Mouse (Mus musculus) macrophage (primary cell): ENCODE results near the gene Zswim4. TPM values are rescaled to one million over a fixed set of nuclear protein-coding genes. Genes with fewer than 3 reads are reported as not detected.
"Not testable (repeated sequence)": the region's sequence is repeated elsewhere in the genome, so short reads cannot be mapped to it uniquely, and the experiment has no call there.

ENCODE experiments used
- H3K27ac ChIP-seq: fragments of 350-480 bp; formaldehyde crosslinking; 2 replicates; pipeline ENCODE4 v1.9.0; 2021
- H3K36me3 ChIP-seq: fragments of 350-480 bp; formaldehyde crosslinking; 2 replicates; pipeline ENCODE4 v1.9.0; 2021; ENCODE audit errors: inconsistent target
- H3K4me3 ChIP-seq: fragments of 350-480 bp; formaldehyde crosslinking; 2 replicates; pipeline ENCODE4 v1.9.0; 2021; ENCODE audit errors: inconsistent target
- H3K79me2 ChIP-seq: fragments of 350-480 bp; formaldehyde crosslinking; 2 replicates; pipeline ENCODE4 v1.9.0; 2021; ENCODE audit errors: inconsistent target
- WGBS: methylation state at CpG from one replicate; pipeline ENCODE4 v1.1.7; 2026; ENCODE audit warnings: inconsistent platforms; ENCODE audit not compliant: missing documents; 5-methylcytosine and 5-hydroxymethylcytosine counted together
- polyA plus RNA-seq: library from polyadenylated mRNA; stranded (reverse); fragments of 250-400 nt; gene quantifications from 3 replicates; pipeline ENCODE4 v1.2.4, GENCODE M21; 2018; ENCODE audit warnings: inconsistent platforms
- total RNA-seq, 78 experiments: library from RNA; depleted of rRNA; stranded (reverse); fragments of 250-400 nt; gene quantifications; 1 replicate in 9 of 78; 2 replicates in 24 of 78; 3 replicates in 43 of 78; 4 replicates in 2 of 78; pipeline ENCODE4 v1.2.4; 2018; ENCODE audit warnings: inconsistent platforms in 56 of 78

Gene Zswim4
- 100 to 1,000 TPM in 10 of 26 experiments, 10 to 100 TPM in 16; 14.9 to 367 (median 57.3) TPM for total RNA-seq (2018; cell fraction: chromatin; rRNA removed)
- 100 to 1,000 TPM in 3 of 26 experiments, 10 to 100 TPM in 15, 1 to 10 TPM in 8; 8.4 to 139 (median 12.8) TPM for total RNA-seq (2018; cell fraction: cytosol; rRNA removed)
- 100 to 1,000 TPM in 9 of 26 experiments, 10 to 100 TPM in 17; 10.4 to 250 (median 62.3) TPM for total RNA-seq (2018; cell fraction: nucleus; rRNA removed)
- polyA plus RNA-seq, result 5.1 to 8.7 TPM (median 7.9 TPM) in 3 replicates

DNA sequence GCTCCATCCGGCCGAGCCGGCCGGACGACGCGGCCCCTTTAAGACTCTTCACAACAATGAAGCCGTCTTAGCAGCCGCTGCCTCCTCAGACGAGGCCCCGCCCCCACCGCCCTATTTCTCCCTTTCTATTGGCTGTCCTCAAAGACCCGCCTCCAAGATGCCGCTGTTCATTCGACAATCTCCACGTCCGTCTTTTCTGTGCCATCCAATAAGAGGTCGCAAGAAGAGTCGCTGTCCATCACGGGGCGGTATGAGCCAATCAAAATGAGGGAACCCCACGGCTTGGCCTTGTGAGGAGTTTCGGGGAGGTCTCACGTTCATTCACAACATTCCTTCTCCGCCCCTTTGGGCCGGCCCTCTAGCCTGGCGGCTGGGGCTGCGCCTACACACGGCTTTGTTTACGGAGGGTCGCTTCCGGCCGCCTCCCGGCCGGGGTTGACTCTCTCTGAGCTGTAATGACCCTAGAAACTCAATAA, at the start of gene Zswim4:
Gene Zswim4, minus strand, starts transcription at position 58 of the 476 bp plus-strand sequence.
- H3K79me2 ChIP-seq, result peaks cover 13% of the 10 kb centered on the region; the same call in 1 of the 2 replicates
- H3K27ac ChIP-seq, result peak within 1 kb of the TSS; percentile 87
- no peaks in the 10 kb centered on the region for H3K36me3 ChIP-seq
- under 1% methylated on average over 35 of the region's 35 CpGs for WGBS
- peak within 1 kb of the TSS; percentile 84 for H3K4me3 ChIP-seq

DNA sequence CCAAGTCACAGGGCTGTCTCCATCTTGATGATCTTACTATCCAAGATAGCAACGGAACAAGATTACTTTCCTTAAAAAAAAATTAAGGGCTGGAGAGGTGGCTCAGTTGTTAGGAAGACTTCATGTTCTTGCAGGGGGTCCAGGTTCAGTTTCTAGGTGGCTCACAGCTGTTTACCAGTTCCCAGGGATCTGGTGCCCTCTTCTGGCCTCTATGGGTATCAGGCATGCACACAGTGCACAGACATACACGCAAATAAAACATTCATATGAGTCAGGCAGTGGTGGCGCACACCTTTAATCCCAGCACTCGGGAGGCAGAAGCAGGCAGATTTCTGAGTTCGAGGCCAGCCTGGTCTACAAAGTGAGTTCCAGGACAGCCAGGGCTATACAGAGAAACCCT, 48.8 kb upstream of the Zswim4 start:
- not testable (repeated sequence) for H3K27ac ChIP-seq, H3K36me3 ChIP-seq, H3K79me2 ChIP-seq, H3K4me3 ChIP-seq
- WGBS, result 56% methylated on average over 3 of the region's 5 CpGs

- no peaks in the 10 kb centered on the region for H3K36me3 ChIP-seq
- H3K27ac ChIP-seq, result no peak overlapping the region
- WGBS, result 85% methylated on average over 8 of the region's 9 CpGs
- no peaks in the 10 kb centered on the region for H3K79me2 ChIP-seq
- no peak overlapping the region for H3K4me3 ChIP-seq
These were observed 47.8 kb upstream of the Zswim4 start for GRCm38 (mm10) chr8:84284608-84285063.

GRCm38 (mm10) chr8:84280777-84281176, 43.9 kb upstream of the Zswim4 start:
- H3K36me3 ChIP-seq, result no peaks in the 10 kb centered on the region
- H3K79me2 ChIP-seq, result no peaks in the 10 kb centered on the region
- H3K4me3 ChIP-seq, result no peak overlapping the region
- WGBS, result 92% methylated on average over 9 of the region's 10 CpGs
- no peak overlapping the region for H3K27ac ChIP-seq

DNA sequence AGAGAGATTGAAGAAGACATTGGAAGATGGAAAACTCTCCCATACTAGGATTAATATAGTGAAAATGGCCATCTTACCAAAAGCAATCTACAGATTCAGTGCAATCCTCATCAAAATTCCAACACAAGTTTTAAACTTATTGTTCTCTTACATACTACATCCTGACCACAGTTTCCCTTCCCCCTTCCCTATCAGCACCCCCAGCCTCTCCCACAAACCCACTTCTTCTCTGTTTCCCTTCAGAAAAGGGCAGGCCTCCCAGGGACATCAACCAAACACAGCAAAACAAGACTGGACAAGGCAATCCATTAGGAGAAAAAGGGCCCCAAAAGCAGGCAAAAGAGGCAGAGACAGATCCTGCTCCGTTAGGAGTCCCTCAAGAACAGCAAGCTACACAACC, 39.6 kb upstream of the Zswim4 start:
- Histone ChIP-seq H3K4me3 (no peak overlapping the region), H3K36me3 (no peaks in the 10 kb centered on the region), H3K79me2 (no peaks in the 10 kb centered on the region), H3K27ac (no peak overlapping the region)
- WGBS, result 10% methylated on average over 1 of the region's 1 CpGs

- H3K27ac ChIP-seq, result no peak overlapping the region
- 69% methylated on average over 3 of the region's 3 CpGs for WGBS
- peaks cover 12% of the 10 kb centered on the region for H3K79me2 ChIP-seq
- no peak overlapping the region for H3K4me3 ChIP-seq
- H3K36me3 ChIP-seq, result no peaks in the 10 kb centered on the region
These were observed 37.1 kb upstream of the Zswim4 start for GRCm38 (mm10) chr8:84273968-84274367.

DNA sequence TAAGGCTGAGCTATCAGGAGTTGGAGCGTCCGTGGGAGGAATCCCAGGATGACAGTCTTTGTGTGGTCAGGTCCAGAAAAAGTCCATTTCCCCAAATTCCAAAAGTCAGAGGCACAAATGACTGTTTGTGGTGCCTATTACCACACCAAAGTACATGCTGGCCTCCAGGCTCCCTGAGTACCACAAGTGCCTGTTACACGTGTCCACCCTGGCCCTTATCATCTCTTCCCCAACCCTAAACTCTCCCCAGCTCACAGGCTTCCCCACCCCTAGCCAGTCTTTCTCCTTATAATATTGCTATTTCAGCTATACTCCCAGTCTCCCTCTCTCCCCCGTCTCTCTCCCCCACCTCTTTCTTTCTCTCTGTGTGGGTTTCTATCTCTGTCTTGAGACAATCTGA, 35.4 kb upstream of the Zswim4 start:
- Histone ChIP-seq H3K79me2 (peaks cover 16% of the 10 kb centered on the region), H3K27ac (no peak overlapping the region), H3K4me3 (no peak overlapping the region), H3K36me3 (0 out of 2 replicates have a peak, but pooled peaks cover 3% of the 10 kb centered on the region)
- WGBS, result 87% methylated on average over 4 of the region's 4 CpGs

GRCm38 (mm10) chr8:84269950-84270773, 33.3 kb upstream of the Zswim4 start, which contains the start of gene Ccdc130:
Ccdc130 (minus strand) TSS chr8:84270380.
- H3K79me2 ChIP-seq, result peaks cover 16% of the 10 kb centered on the region
- 1% methylated on average over 44 of the region's 44 CpGs for WGBS
- H3K27ac ChIP-seq, result peak within 1 kb of the TSS; percentile 62
- peak within 1 kb of the TSS; percentile 97 for H3K4me3 ChIP-seq
- peaks cover 23% of the 10 kb centered on the region for H3K36me3 ChIP-seq

DNA sequence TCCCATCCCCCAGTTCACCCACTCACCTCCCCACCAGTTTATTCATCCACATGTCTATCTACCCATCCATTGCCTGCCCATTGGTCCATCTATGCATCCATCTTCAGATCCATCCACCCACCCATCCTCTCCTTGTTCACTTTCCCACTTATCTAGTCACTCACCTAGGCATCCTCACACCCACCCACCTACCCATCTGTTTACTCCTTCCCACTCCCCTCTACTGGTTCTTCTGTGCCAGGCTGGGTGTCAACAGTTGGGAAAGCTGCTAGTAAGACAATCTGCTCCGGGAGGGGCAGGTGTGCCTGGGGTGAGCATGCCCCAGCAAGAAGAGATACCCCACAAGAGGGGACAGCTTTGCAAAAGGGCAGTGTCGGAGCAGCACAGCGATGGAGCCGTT, 24.2 kb upstream of the Zswim4 start:
- H3K79me2 ChIP-seq, result peaks cover 5% of the 10 kb centered on the region
- H3K27ac ChIP-seq, result no peak overlapping the region
- no peak overlapping the region for H3K4me3 ChIP-seq
- peaks cover 77% of the 10 kb centered on the region for H3K36me3 ChIP-seq
- 89% methylated on average over 4 of the region's 4 CpGs for WGBS

GRCm38 (mm10) chr8:84256822-84257610, 20.2 kb upstream of the Zswim4 start, which contains the start of gene Mri1:
Mri1 (minus strand) TSS chr8:84257326.
- peaks cover 37% of the 10 kb centered on the region; the same call in 1 of the 2 replicates for H3K36me3 ChIP-seq
- peak within 1 kb of the TSS; percentile 52 for H3K27ac ChIP-seq
- H3K4me3 ChIP-seq, result peak within 1 kb of the TSS; percentile 54
- under 1% methylated on average over 64 of the region's 64 CpGs for WGBS
- peaks cover 10% of the 10 kb centered on the region for H3K79me2 ChIP-seq

- H3K27ac ChIP-seq, result no peak overlapping the region
- peak overlapping the region; percentile 54 for H3K4me3 ChIP-seq
- peaks cover 31% of the 10 kb centered on the region; the same call in 1 of the 2 replicates for H3K36me3 ChIP-seq
- 18% methylated on average over 5 of the region's 6 CpGs for WGBS
- peaks cover 10% of the 10 kb centered on the region for H3K79me2 ChIP-seq
These were observed 19.6 kb upstream of the Zswim4 start for GRCm38 (mm10) chr8:84256458-84256821.

GRCm38 (mm10) chr8:84255858-84256257, 19.0 kb upstream of the Zswim4 start:
- H3K36me3 ChIP-seq, result peaks cover 26% of the 10 kb centered on the region; the same call in 1 of the 2 replicates
- H3K79me2 ChIP-seq, result peaks cover 10% of the 10 kb centered on the region
- H3K4me3 ChIP-seq, result no peak overlapping the region
- WGBS, result 88% methylated on average over 3 of the region's 3 CpGs
- no peak overlapping the region for H3K27ac ChIP-seq

DNA sequence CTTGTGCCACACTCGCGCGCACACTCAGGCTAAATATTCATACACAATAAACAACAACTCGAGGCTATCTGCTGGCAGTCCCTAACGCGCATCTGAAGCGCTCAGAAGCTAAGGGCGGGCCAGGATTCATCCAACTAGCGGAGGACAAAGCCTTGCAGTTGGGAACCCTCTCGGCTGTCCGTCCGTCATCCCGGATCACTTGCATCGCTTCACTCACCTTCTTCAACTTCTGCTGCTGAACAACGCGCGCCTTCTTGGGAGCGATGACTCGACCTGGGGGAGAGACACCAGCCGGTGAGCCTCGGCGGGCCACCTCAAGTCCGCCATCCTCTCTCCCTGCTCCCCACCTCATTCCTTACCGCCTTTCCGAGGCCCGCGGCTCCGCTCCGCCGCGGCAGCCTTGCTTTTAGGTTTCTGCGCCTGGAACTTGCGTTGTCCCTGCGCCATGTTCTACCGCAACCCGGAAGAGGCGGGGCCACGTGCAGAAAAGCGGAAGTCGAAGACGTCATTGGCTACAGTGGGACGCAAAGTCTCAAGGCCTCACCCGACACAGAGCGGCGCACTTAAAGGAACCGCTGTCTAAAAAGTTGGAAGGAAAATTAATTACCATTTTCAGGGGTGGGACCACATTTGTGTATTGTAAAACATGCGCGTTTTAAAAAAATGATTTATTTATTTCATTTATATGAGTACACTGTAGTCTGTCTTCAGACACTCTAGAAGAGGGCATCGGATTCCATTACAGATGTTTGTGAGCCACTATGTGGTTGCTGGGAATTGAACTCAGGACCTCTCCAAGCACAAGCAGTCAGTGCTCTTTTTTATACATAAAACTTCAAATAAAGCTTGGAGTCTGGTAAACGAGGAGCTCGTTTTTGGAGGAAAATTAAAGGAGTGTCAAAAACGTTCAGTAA, 12.7 kb upstream of the Zswim4 start, which contains the start of gene D8Ertd738e:
Gene D8Ertd738e, minus strand, starts transcription at position 463 of the 914 bp plus-strand sequence.
- WGBS, result 6% methylated on average over 51 of the region's 52 CpGs
- H3K27ac ChIP-seq, result peak within 1 kb of the TSS; percentile 71
- peaks cover 20% of the 10 kb centered on the region; the same call in 1 of the 2 replicates for H3K36me3 ChIP-seq
- peak within 1 kb of the TSS; percentile 97 for H3K4me3 ChIP-seq
- H3K79me2 ChIP-seq, result peaks cover 29% of the 10 kb centered on the region
